Mouse (Mus musculus) neural tube, embryonic 14.5 days (tissue): ENCODE data around the gene Nptxr. TPM values are rescaled to one million over a fixed set of nuclear protein-coding genes. Genes with fewer than 3 reads are reported as not detected.

Experiments
- ATAC-seq: fragments of 200-750 bp; cut with Nextera tagmentation; 2 replicates; pipeline ENCODE4 v1.8.0; 2017; ENCODE audit warnings: low read depth, mild to moderate bottlenecking, moderate TSS enrichment, moderate library complexity
- H3K27ac ChIP-seq: fragments of 300-500 bp; sonication (generic); 2 replicates; pipeline ENCODE4 v1.5.1; 2014; ENCODE audit warnings: low read depth, mild to moderate bottlenecking, control low read depth, low read length, moderate library complexity, mixed read lengths
- H3K27me3 ChIP-seq: fragments of 300-500 bp; sonication (generic); 2 replicates; pipeline ENCODE4 v1.6.1; 2014; ENCODE audit warnings: low read length; ENCODE audit not compliant: control insufficient read depth, insufficient read depth
- H3K36me3 ChIP-seq: fragments of 300-500 bp; sonication (generic); 2 replicates; pipeline ENCODE4 v1.6.1; 2014; ENCODE audit warnings: low read length, mixed read lengths; ENCODE audit not compliant: control insufficient read depth, insufficient read depth
- H3K4me1 ChIP-seq: fragments of 300-500 bp; sonication (generic); 2 replicates; pipeline ENCODE4 v1.6.1; 2014; ENCODE audit warnings: low read length; ENCODE audit not compliant: control insufficient read depth, insufficient read depth
- H3K4me2 ChIP-seq: fragments of 300-500 bp; sonication (generic); 2 replicates; pipeline ENCODE4 v1.6.1; 2014; ENCODE audit warnings: mild to moderate bottlenecking, low read depth, low read length, control low read depth
- H3K4me3 ChIP-seq: fragments of 300-500 bp; sonication (generic); 2 replicates; pipeline ENCODE4 v1.5.1; 2014; ENCODE audit warnings: low read depth, low read length, control low read depth, mixed read lengths
- H3K9ac ChIP-seq: fragments of 300-500 bp; sonication (generic); replicated peaks from 2 replicates; pipeline ENCODE4 v1.6.1; 2014; ENCODE audit warnings: low read depth, mild to moderate bottlenecking, control low read depth, low read length, mixed read lengths
- H3K9me3 ChIP-seq: fragments of 300-500 bp; sonication (generic); 2 replicates; pipeline ENCODE4 v1.6.1; 2016; ENCODE audit warnings: low read length; ENCODE audit not compliant: control insufficient read depth
- WGBS: fragments of 180-500 bp; shearing (Covaris S2); extraction: QIAGEN DNeasy Blood & Tissue Kit; methylation state at CpG from one replicate; pipeline ENCODE4 v1.1.7; 2014; 5-methylcytosine and 5-hydroxymethylcytosine counted together
- polyA plus RNA-seq: library from polyadenylated mRNA; unstranded; fragments of >200 nt; fragmentation: Nextera tagmentation; extraction: Ambion mirVana; gene quantifications from 2 replicates; pipeline ENCODE4 v1.2.1, GENCODE M21; 2014

The Nptxr gene
- polyA plus RNA-seq, 1 experiment from 2014 or later, result 23.4 TPM

DNA sequence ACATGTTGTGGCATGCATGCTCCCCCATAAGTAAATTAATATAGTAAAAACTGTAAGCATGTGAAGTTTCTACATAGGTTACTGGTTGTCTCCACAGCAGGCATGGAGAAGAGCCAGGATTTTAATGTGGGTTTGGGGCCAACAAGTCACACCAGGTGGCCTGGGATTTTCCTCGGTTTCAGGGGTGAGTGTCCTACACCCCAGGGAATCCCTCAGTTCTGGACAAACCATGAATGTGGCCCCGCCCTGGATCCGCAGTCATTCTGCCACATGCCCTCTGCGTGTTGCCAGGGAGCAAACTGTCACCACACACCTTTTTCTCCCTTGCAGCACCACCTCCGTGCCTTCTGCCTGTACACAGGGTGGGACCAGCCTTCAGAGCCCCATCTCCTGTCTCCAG, 4.1 kb upstream of the Nptxr start:
- H3K27me3 ChIP-seq, result peaks cover 11% of the 10 kb centered on the region
- H3K4me1 ChIP-seq, result peaks cover 8% of the 10 kb centered on the region; the same call in 1 of the 2 replicates
- ATAC-seq, result no peak
- no peak overlapping the region for H3K4me2 ChIP-seq
- 59% methylated on average over 5 of the region's 5 CpGs for WGBS
- H3K27ac ChIP-seq, result no peak overlapping the region
- no peak overlapping the region for H3K9ac ChIP-seq
- H3K36me3 ChIP-seq, result no peaks in the 10 kb centered on the region
- no peaks in the 10 kb centered on the region for H3K9me3 ChIP-seq
- H3K4me3 ChIP-seq, result no peak overlapping the region

DNA sequence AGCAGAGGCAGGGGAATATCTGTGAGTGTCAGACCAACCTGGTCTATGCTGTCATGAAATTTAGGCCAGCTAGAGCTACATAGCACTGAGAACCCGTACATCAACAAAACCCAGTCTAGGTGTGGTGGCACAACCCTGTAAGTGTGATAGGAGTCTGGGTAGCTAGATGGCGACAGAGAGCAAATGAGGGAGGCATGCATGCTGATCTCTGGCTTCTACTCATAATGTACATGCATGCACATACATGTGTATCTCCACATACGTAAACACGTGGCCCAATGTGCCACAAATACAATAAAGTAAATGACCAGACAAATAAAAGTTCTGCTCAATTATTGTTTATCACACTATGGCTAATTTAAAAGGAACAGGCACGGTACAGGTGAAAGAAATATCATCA, 3.5 kb upstream of the Nptxr start:
- H3K36me3 ChIP-seq, result no peaks in the 10 kb centered on the region
- ATAC-seq, result peak; percentile 14; the same call in 1 of the 2 replicates
- 36% methylated on average over 5 of the region's 5 CpGs for WGBS
- H3K27me3 ChIP-seq, result peaks cover 16% of the 10 kb centered on the region
- no peaks in the 10 kb centered on the region for H3K9me3 ChIP-seq
- peaks cover 13% of the 10 kb centered on the region; the same call in 1 of the 2 replicates for H3K4me1 ChIP-seq
- H3K27ac ChIP-seq, result no peak overlapping the region
- H3K4me2 ChIP-seq, result no peak overlapping the region
- no peak overlapping the region for H3K4me3 ChIP-seq
- no peak overlapping the region for H3K9ac ChIP-seq

DNA sequence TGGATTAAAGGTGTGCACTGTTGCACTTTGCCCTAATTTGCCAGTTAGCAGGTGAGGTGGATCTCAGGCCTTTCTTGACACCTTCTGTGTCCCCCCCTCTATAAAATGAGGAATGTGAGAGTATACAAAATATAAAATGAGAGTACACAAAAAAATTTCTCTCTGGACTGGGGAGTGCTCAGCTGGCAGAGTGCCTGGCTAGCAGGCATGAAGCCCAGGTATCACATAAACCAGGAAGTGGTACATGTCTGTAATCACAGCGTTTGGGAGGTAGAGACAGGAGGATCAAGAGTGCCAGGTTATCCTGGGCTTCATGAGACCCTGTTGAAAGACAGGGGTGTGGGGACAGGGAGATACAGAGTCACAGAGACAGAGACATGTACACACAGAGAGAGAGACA, 2.5 kb upstream of the Nptxr start:
- 54% methylated on average over 1 of the region's 1 CpGs for WGBS
- no peak overlapping the region for H3K4me2 ChIP-seq
- no peaks in the 10 kb centered on the region for H3K36me3 ChIP-seq
- no peak overlapping the region for H3K4me3 ChIP-seq
- no peak overlapping the region for H3K27ac ChIP-seq
- peaks cover 16% of the 10 kb centered on the region for H3K27me3 ChIP-seq
- no peaks in the 10 kb centered on the region for H3K9me3 ChIP-seq
- H3K9ac ChIP-seq, result no peak overlapping the region
- no peak for ATAC-seq
- H3K4me1 ChIP-seq, result peaks cover 15% of the 10 kb centered on the region; the same call in 1 of the 2 replicates

DNA sequence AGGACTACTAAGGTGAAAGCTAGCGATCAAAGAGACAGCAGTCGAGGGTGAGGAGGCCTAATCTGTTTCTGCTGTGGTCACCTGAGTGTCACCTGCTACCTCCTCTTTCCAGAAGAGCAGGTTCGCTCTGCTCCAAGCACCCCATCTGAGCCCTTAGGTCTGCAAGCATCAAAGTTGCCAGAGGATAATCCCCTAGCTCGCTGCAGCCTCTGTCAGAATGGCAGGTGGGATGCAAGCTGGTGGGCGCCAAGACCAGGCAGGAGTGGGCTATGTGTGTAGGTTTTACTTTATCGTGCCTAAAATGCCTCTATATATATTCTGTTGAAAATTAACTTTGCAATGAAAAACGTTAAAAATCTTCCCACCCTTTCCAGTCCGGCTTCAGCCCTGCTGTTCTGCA, 680 bp upstream of the Nptxr start:
- Histone ChIP-seq H3K4me2 (peak overlapping the region; percentile 68; the same call in 1 of the 2 replicates), H3K9ac (peak overlapping the region; percentile 74), H3K27ac (no peak overlapping the region; the same call in 1 of the 2 replicates), H3K4me3 (peak overlapping the region; percentile 63; the same call in 1 of the 2 replicates), H3K9me3 (no peaks in the 10 kb centered on the region), H3K27me3 (peaks cover 16% of the 10 kb centered on the region), H3K36me3 (no peaks in the 10 kb centered on the region), H3K4me1 (peaks cover 15% of the 10 kb centered on the region; the same call in 1 of the 2 replicates)
- no peak for ATAC-seq
- WGBS, result 26% methylated on average over 8 of the region's 8 CpGs

DNA sequence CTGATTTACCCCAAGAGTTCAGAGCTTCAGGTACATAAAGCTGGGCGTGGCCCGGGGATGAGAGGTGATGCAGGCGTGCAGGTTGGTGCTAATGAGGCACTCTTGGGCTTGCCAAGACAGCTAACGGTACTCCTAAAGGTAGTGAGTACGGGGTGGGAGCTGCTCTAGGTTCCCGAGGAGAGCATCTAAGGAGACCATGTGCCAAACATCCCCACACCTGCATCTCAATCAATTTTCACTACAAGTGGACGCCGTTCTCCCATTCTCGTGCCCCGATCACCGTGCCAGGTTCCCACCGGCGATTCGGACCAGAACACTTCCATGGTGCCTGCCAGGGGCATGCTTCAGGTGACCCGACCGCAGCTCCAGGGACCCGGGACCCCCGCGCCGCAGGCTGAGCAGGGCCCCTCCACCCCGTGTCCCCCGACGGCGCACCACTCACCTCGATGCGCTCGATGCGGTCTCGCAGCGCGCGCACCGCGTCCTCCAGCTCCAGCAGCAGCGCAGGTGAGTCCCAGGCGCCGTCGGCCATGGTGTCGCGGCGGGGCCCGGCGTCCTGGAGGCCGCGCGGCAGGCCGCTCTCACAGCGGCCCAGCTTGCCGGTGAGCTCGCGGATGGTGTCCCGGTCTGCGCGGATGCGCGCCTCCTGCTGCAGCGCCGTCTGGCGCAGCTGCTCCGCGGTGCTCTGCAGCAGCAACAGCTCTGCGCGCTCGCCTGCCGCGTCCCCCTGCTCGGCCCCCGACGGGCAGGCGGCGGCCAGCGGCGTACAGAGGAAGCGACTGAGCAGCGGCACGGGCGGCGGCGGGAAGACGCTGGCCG, 824 bp downstream of the Nptxr start:
- H3K9ac ChIP-seq, result peak overlapping the region; percentile 74
- H3K27me3 ChIP-seq, result peaks cover 16% of the 10 kb centered on the region
- H3K4me1 ChIP-seq, result peaks cover 15% of the 10 kb centered on the region; the same call in 1 of the 2 replicates
- H3K9me3 ChIP-seq, result no peaks in the 10 kb centered on the region
- ATAC-seq, result peak; percentile 65
- peak overlapping the region; percentile 84 for H3K27ac ChIP-seq
- peak overlapping the region; percentile 63 for H3K4me3 ChIP-seq
- H3K4me2 ChIP-seq, result peak overlapping the region; percentile 68
- 5% methylated on average over 81 of the region's 81 CpGs for WGBS
- H3K36me3 ChIP-seq, result no peaks in the 10 kb centered on the region

DNA sequence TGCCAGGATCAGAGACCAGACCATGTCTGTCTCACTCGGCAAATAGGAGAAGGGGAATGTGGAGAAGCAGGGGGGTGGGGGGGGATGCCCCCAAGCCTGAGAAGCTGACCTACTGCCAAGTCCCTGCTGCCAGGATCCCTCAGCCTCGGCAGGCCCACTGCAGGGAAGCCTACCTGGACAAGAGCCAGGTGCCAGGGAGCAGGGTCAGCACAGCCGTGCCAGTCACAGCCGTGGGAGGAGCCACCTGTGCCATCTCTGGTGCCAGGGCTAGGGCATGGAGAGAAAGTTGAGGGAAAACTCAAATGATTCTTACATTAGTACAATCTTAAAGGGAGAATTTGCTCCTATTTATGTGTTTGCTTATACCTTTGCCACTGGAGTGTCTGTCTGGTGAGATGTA, 2.3 kb downstream of the Nptxr start:
- H3K9me3 ChIP-seq, result no peaks in the 10 kb centered on the region
- no peaks in the 10 kb centered on the region for H3K36me3 ChIP-seq
- peaks cover 15% of the 10 kb centered on the region; the same call in 1 of the 2 replicates for H3K4me1 ChIP-seq
- H3K27ac ChIP-seq, result no peak overlapping the region
- peaks cover 16% of the 10 kb centered on the region for H3K27me3 ChIP-seq
- no peak for ATAC-seq
- no peak overlapping the region for H3K4me3 ChIP-seq
- WGBS, result 58% methylated on average over 4 of the region's 4 CpGs
- H3K4me2 ChIP-seq, result no peak overlapping the region
- no peak overlapping the region for H3K9ac ChIP-seq

GRCm38 (mm10) chr15:79801646-79802045, 2.9 kb downstream of the Nptxr start:
- Histone ChIP-seq H3K9me3 (no peaks in the 10 kb centered on the region), H3K27ac (no peak overlapping the region), H3K36me3 (no peaks in the 10 kb centered on the region), H3K4me2 (no peak overlapping the region), H3K4me1 (peaks cover 15% of the 10 kb centered on the region; the same call in 1 of the 2 replicates), H3K27me3 (peaks cover 16% of the 10 kb centered on the region), H3K9ac (no peak overlapping the region), H3K4me3 (no peak overlapping the region)
- ATAC-seq, result no peak
- WGBS, result 88% methylated on average over 2 of the region's 2 CpGs

DNA sequence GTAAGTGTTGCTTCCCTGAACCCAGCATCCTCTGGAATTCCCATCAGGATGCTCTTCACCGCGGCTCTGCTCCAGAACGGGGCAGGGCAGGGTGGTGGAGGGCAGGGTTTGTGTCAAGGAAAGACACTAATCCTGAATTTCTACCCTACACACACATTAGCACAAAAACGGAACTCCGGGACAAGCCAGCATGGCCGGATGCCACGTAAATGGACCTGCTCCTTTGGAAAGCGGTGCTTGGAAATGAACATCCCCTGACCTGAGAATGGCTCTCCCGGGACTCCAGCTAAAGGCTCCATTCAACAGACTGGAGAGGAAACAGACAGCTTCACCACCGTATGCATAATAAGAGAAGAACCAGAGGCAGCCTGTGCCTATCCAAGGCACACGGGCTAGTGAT, 3.9 kb downstream of the Nptxr start:
- ATAC-seq, result no peak
- H3K9me3 ChIP-seq, result no peaks in the 10 kb centered on the region
- H3K27ac ChIP-seq, result no peak overlapping the region
- peaks cover 7% of the 10 kb centered on the region for H3K27me3 ChIP-seq
- H3K4me1 ChIP-seq, result peaks cover 15% of the 10 kb centered on the region; the same call in 1 of the 2 replicates
- no peak overlapping the region for H3K9ac ChIP-seq
- H3K4me2 ChIP-seq, result no peak overlapping the region
- no peaks in the 10 kb centered on the region for H3K36me3 ChIP-seq
- 42% methylated on average over 11 of the region's 11 CpGs for WGBS
- H3K4me3 ChIP-seq, result no peak overlapping the region

GRCm38 (mm10) chr15:79798591-79798990, 6.0 kb downstream of the Nptxr start:
- 86% methylated on average over 10 of the region's 10 CpGs for WGBS
- Histone ChIP-seq H3K4me1 (peaks cover 6% of the 10 kb centered on the region; the same call in 1 of the 2 replicates), H3K4me2 (no peak overlapping the region), H3K9me3 (no peaks in the 10 kb centered on the region), H3K36me3 (no peaks in the 10 kb centered on the region), H3K27ac (no peak overlapping the region), H3K9ac (no peak overlapping the region), H3K4me3 (no peak overlapping the region), H3K27me3 (peaks cover 4% of the 10 kb centered on the region)
- no peak for ATAC-seq
